Mouse (Mus musculus) heart, embryonic 11.5 days (tissue): ENCODE measurements at regions not wholly inside any gene's neighbourhood (a gene's known extent, or its start where the extent isn't known, plus 50 kb on each side); places are given as distances from the start of the nearest gene placed in this dataset.

Source experiments
- ATAC-seq: fragments of 200-750 bp; cut with Nextera tagmentation; replicated peaks from 2 replicates; pipeline ENCODE4 v1.8.0; 2017; ENCODE audit warnings: moderate library complexity; ENCODE audit not compliant: insufficient number of reproducible peaks, low FRiP score, low TSS enrichment
- H3K27ac ChIP-seq: fragments of 300-500 bp; sonication (generic); 2 replicates; pipeline ENCODE4 v1.5.1; 2014; ENCODE audit warnings: mild to moderate bottlenecking, low read depth, low read length
- H3K27me3 ChIP-seq: fragments of 300-500 bp; sonication (generic); 2 replicates; pipeline ENCODE4 v1.6.1; 2014; ENCODE audit warnings: mild to moderate bottlenecking, low read length, mixed read lengths; ENCODE audit not compliant: control insufficient read depth, insufficient read depth
- H3K36me3 ChIP-seq: fragments of 300-500 bp; sonication (generic); 2 replicates; pipeline ENCODE4 v1.6.1; 2014; ENCODE audit warnings: mild to moderate bottlenecking, low read length, moderate library complexity, mixed read lengths; ENCODE audit not compliant: control insufficient read depth, insufficient read depth
- H3K4me1 ChIP-seq: fragments of 300-500 bp; sonication (generic); 2 replicates; pipeline ENCODE4 v1.6.1; 2014; ENCODE audit warnings: low read length; ENCODE audit not compliant: control insufficient read depth, insufficient read depth
- H3K4me2 ChIP-seq: fragments of 300-500 bp; sonication (generic); 2 replicates; pipeline ENCODE4 v1.6.1; 2014; ENCODE audit warnings: mild to moderate bottlenecking, moderate library complexity
- H3K4me3 ChIP-seq: fragments of 300-500 bp; sonication (generic); 2 replicates; pipeline ENCODE4 v1.5.1; 2014; ENCODE audit warnings: low read depth, low read length
- H3K9ac ChIP-seq: fragments of 300-500 bp; sonication (generic); 2 replicates; pipeline ENCODE4 v1.6.1; 2014; ENCODE audit warnings: mild to moderate bottlenecking, low read depth, low read length, moderate library complexity
- H3K9me3 ChIP-seq: fragments of 300-500 bp; sonication (generic); replicated peaks from 2 replicates; pipeline ENCODE4 v1.6.1; 2016; ENCODE audit warnings: low read length; ENCODE audit not compliant: control insufficient read depth
- WGBS: fragments of 180-500 bp; shearing (Covaris S2); extraction: QIAGEN DNeasy Blood & Tissue Kit; methylation state at CpG from one replicate; pipeline ENCODE4 v1.1.7; 2014; ENCODE audit not compliant: insufficient replicate concordance; 5-methylcytosine and 5-hydroxymethylcytosine counted together

DNA sequence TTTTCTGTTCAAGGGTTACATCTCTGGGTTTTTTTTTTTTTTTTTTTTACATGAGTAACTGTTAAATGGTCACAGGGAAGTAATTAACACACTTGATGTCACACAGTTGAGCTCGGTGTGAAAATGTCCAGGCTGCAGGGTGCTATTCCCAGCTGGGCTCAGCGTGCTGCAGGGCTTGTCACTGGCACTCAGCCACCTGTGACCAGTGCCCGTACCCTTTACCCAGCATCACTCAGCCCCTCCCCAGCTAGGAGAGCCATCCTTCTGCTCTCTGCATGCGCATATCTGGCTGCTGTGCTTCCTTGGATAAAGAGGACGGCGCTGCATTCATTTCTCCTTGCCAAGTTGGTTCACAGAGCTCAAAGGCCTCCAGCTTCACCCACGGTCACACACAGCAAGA, 66.7 kb upstream of the Zdhhc25 start:
- ATAC-seq = no peak
- H3K4me1 ChIP-seq = no peaks in the 10 kb centered on the region
- H3K4me3 ChIP-seq = no peak overlapping the region
- H3K27ac ChIP-seq = no peak overlapping the region
- H3K27me3 ChIP-seq = no peaks in the 10 kb centered on the region
- no peaks in the 10 kb centered on the region for H3K9me3 ChIP-seq
- no peaks in the 10 kb centered on the region for H3K36me3 ChIP-seq
- WGBS = 70% methylated on average over 7 of the region's 7 CpGs
- H3K9ac ChIP-seq = no peak overlapping the region
- no peak overlapping the region for H3K4me2 ChIP-seq

GRCm38 (mm10) chr15:88535516-88535915, 64.6 kb upstream of the Zdhhc25 start:
- 61% methylated on average over 2 of the region's 2 CpGs for WGBS
- Histone ChIP-seq H3K4me1 (no peaks in the 10 kb centered on the region), H3K27ac (no peak overlapping the region), H3K9me3 (no peaks in the 10 kb centered on the region), H3K4me3 (no peak overlapping the region), H3K4me2 (no peak overlapping the region), H3K9ac (no peak overlapping the region), H3K27me3 (no peaks in the 10 kb centered on the region), H3K36me3 (no peaks in the 10 kb centered on the region)
- ATAC-seq = no peak

DNA sequence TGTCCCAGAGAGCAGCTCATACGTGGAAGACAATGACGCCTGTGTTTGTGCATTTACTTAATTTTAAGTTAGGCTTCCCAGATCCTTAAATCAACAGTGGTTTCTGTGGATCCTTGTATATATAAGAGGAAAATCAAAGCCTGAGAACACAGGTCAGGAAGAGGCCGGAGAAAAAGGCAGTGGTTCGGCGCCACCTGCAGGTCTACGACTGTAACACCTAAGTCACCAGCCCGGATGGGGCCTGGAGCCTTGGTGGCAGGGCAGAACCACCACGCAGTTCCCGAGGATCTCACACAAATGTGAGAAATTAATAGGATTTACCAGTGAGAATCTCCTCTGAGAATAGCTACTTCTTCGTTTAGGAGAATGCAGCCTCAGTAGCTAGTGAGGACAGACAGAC, 62.9 kb upstream of the Zdhhc25 start:
- no peaks in the 10 kb centered on the region for H3K27me3 ChIP-seq
- 19% methylated on average over 10 of the region's 10 CpGs for WGBS

GRCm38 (mm10) chr15:88542567-88542966, 57.5 kb upstream of the Zdhhc25 start:
- no peak for ATAC-seq
- H3K27me3 ChIP-seq = no peaks in the 10 kb centered on the region
- no peak overlapping the region for H3K9ac ChIP-seq
- H3K4me2 ChIP-seq = no peak overlapping the region
- WGBS = 68% methylated on average over 2 of the region's 2 CpGs
- H3K27ac ChIP-seq = no peak overlapping the region
- no peak overlapping the region for H3K4me3 ChIP-seq
- no peaks in the 10 kb centered on the region for H3K9me3 ChIP-seq
- no peaks in the 10 kb centered on the region for H3K4me1 ChIP-seq
- no peaks in the 10 kb centered on the region for H3K36me3 ChIP-seq

More for the DNA sequence above, 62.9 kb upstream of the Zdhhc25 start:
- Histone ChIP-seq H3K4me2 (no peak overlapping the region), H3K36me3 (no peaks in the 10 kb centered on the region), H3K9ac (no peak overlapping the region), H3K4me1 (no peaks in the 10 kb centered on the region), H3K9me3 (no peaks in the 10 kb centered on the region), H3K4me3 (no peak overlapping the region), H3K27ac (no peak overlapping the region)
- ATAC-seq = no peak

DNA sequence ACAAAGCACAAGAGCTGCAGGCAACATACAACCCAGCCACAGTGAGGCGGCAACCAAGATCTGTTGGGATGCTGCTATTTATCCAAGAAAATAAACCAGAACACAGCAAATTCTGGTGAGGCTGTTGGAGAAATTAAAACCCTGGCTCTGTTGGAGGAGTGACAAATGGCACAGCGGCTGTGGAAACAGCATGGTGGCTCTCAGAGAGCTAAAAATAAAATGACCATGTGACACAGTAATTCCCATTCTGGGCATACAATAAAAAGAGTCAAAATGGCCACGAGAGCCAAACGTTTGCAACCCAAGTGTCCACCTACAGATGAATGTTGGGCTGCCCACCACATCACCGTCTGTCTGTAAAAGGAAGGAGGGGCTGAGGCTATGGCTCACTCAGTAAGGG, 55.9 kb upstream of the Zdhhc25 start:
- H3K4me2 ChIP-seq = no peak overlapping the region
- H3K4me1 ChIP-seq = no peaks in the 10 kb centered on the region
- H3K36me3 ChIP-seq = no peaks in the 10 kb centered on the region
- WGBS = 79% methylated on average over 5 of the region's 5 CpGs
- no peak overlapping the region for H3K9ac ChIP-seq
- H3K27ac ChIP-seq = no peak overlapping the region
- H3K27me3 ChIP-seq = peaks cover 4% of the 10 kb centered on the region; the same call in 1 of the 2 replicates
- ATAC-seq = no peak
- no peaks in the 10 kb centered on the region for H3K9me3 ChIP-seq
- H3K4me3 ChIP-seq = no peak overlapping the region

DNA sequence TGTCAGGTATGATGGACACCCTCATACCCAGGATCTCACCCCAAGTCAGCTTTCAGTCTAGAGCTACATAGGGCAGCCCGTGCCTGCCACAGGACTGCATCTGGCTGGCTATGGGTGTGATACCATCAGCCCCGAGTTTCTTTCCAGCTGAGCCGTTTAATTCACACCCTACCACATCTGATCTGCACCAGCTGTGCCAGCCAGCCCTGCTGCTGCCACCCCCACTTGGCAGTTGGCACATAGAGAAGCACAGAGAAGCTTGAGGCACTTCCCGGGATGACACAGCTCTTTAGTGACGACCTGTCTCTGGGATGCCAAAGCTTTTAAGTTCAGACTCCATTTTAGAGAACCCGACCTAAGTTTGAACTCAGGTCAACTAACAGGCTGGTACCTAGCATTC, 51.8 kb upstream of the Zdhhc25 start:
- Histone ChIP-seq H3K36me3 (no peaks in the 10 kb centered on the region), H3K27ac (no peak overlapping the region), H3K4me3 (no peak overlapping the region), H3K4me1 (no peaks in the 10 kb centered on the region), H3K4me2 (no peak overlapping the region), H3K9ac (no peak overlapping the region), H3K27me3 (peaks cover 4% of the 10 kb centered on the region; the same call in 1 of the 2 replicates), H3K9me3 (no peaks in the 10 kb centered on the region)
- 46% methylated on average over 6 of the region's 6 CpGs for WGBS
- ATAC-seq = no peak
